8 mouse cellular contexts compared by ENCODE assay signal in genomic region chr6:120822937-120823614, GRCm38 (mm10). TPM values are rescaled to one million over a fixed set of nuclear protein-coding genes. Genes with fewer than 3 reads are reported as not detected.
DNase-seq lines count a peak whose midpoint lies in the region; ATAC-seq lines count a peak whose summit lies in the region.

No protein-coding gene starts in this region.

- no peak overlapping the region for H3K9ac ChIP-seq in forebrain, embryonic 11.5 days (ENCODE audit: low read length)
- no peak overlapping the region for H3K9ac ChIP-seq in kidney, embryonic 15.5 days
- H3K9ac ChIP-seq in midbrain, embryonic 11.5 days (ENCODE audit: low read length): no peak overlapping the region

- H3K27ac ChIP-seq in forebrain, embryonic 11.5 days (ENCODE audit: low read depth, low read length): no peak overlapping the region
- H3K27ac ChIP-seq in kidney, embryonic 15.5 days: peak overlapping the region; percentile 66
- H3K27ac ChIP-seq in midbrain, embryonic 11.5 days (ENCODE audit: low read depth, low read length): no peak overlapping the region

- peak overlapping the region; percentile 72; the same call in 1 of the 2 replicates for H3K4me2 ChIP-seq in forebrain, embryonic 11.5 days (ENCODE audit: low read depth, low read length, severe bottlenecking)
- peak overlapping the region; percentile 62 for H3K4me2 ChIP-seq in kidney, embryonic 15.5 days
- peak overlapping the region; percentile 30; the same call in 1 of the 2 replicates for H3K4me2 ChIP-seq in midbrain, embryonic 11.5 days

- 74% methylated on average over 10 of the region's 10 CpGs for WGBS in forebrain, embryonic 11.5 days
- 69% methylated on average over 10 of the region's 10 CpGs for WGBS in kidney, embryonic 15.5 days
- WGBS in midbrain, embryonic 11.5 days: 78% methylated on average over 10 of the region's 10 CpGs

- H3K4me3 ChIP-seq in forebrain, embryonic 11.5 days (ENCODE audit: low read depth, low read length): no peak overlapping the region
- peak overlapping the region; percentile 80 for H3K4me3 ChIP-seq in kidney, embryonic 15.5 days (replicated peaks)
- H3K4me3 ChIP-seq in midbrain, embryonic 11.5 days (ENCODE audit: low read depth, low read length): peak overlapping the region; percentile 68; the same call in 1 of the 2 replicates

- no peaks in the 10 kb centered on the region for H3K9me3 ChIP-seq in forebrain, embryonic 11.5 days (ENCODE audit: control insufficient read depth, low read length)
- H3K9me3 ChIP-seq in kidney, embryonic 15.5 days (replicated peaks): no peaks in the 10 kb centered on the region
- H3K9me3 ChIP-seq in midbrain, embryonic 11.5 days (ENCODE audit: control insufficient read depth, low read length): no peaks in the 10 kb centered on the region

- ATAC-seq in forebrain, embryonic 11.5 days (replicated peaks; ENCODE audit: low FRiP score): peak; percentile 37; the same call in 1 of the 2 replicates
- no peak for ATAC-seq in kidney, embryonic 15.5 days (replicated peaks; ENCODE audit: low FRiP score)
- ATAC-seq in midbrain, embryonic 11.5 days (ENCODE audit: low FRiP score): no peak; the same call in 1 of the 2 replicates
- no peak for ATAC-seq in monocyte, adult 5-6 weeks (replicated peaks; ENCODE audit: insufficient number of reproducible peaks, low FRiP score, low TSS enrichment, poor library complexity, severe bottlenecking)

- peaks cover 4% of the 10 kb centered on the region; the same call in 1 of the 2 replicates for H3K4me1 ChIP-seq in forebrain, embryonic 11.5 days (replicated peaks; ENCODE audit: control insufficient read depth, insufficient read depth, low read length)
- peaks cover 21% of the 10 kb centered on the region for H3K4me1 ChIP-seq in kidney, embryonic 15.5 days
- H3K4me1 ChIP-seq in midbrain, embryonic 11.5 days (ENCODE audit: control insufficient read depth, insufficient read depth, low read length): peaks cover 7% of the 10 kb centered on the region

- peaks cover 4% of the 10 kb centered on the region; the same call in 1 of the 2 replicates for H3K36me3 ChIP-seq in forebrain, embryonic 11.5 days (ENCODE audit: control insufficient read depth, insufficient read depth, low read length)
- H3K36me3 ChIP-seq in kidney, embryonic 15.5 days: peaks cover 13% of the 10 kb centered on the region
- peaks cover 4% of the 10 kb centered on the region for H3K36me3 ChIP-seq in midbrain, embryonic 11.5 days (ENCODE audit: control insufficient read depth, insufficient read depth, low read length)

- H3K27me3 ChIP-seq in forebrain, embryonic 11.5 days (ENCODE audit: control insufficient read depth, insufficient read depth, low read length): no peaks in the 10 kb centered on the region
- peaks cover 7% of the 10 kb centered on the region; the same call in 1 of the 2 replicates for H3K27me3 ChIP-seq in kidney, embryonic 15.5 days
- no peaks in the 10 kb centered on the region for H3K27me3 ChIP-seq in midbrain, embryonic 11.5 days (ENCODE audit: control insufficient read depth, insufficient read depth, low read length)

- DNase-seq in embryo, embryonic 10.5 days (ENCODE audit: low spot score): peak; percentile 3
- no peak for DNase-seq in embryo, embryonic 9.5 days (ENCODE audit: extremely low spot score)
- peak; percentile 65 for DNase-seq in MN1 (ENCODE audit: low spot score)
- no peak for DNase-seq in forebrain, embryonic 11.5 days (ENCODE audit: low spot score)
- no peak for DNase-seq in midbrain, embryonic 11.5 days (ENCODE audit: low spot score, missing footprints)
- no peak for DNase-seq in urinary bladder, adult 2 months (ENCODE audit: low spot score)

RNA-seq across cellular contexts. Expression of gene Atp6v1e1, which starts 0.5 kb away (rescaled TPM):
- 129 TPM in 2 replicates for polyA plus RNA-seq in forebrain, embryonic 11.5 days (2014; fragmentation: Nextera tagmentation; extraction: Ambion mirVana)
- polyA plus RNA-seq in kidney, embryonic 15.5 days (2015; fragmentation: Nextera tagmentation; extraction: Ambion mirVana): 153 and 155 TPM in 2 replicates
- 162 and 163 TPM in 2 replicates for polyA plus RNA-seq in midbrain, embryonic 11.5 days (2014; fragmentation: Nextera tagmentation; extraction: Ambion mirVana)
- total RNA-seq in monocyte, adult 5-6 weeks (2017): 188 to 275 TPM (median 228 TPM) in 3 replicates
- 152 and 157 TPM in 2 replicates for polyA plus RNA-seq in urinary bladder, adult 2 months (2012; rRNA removed)

RNA-seq across cellular contexts. Expression of gene Bcl2l13, which starts 12.9 kb away (rescaled TPM):
- polyA plus RNA-seq in forebrain, embryonic 11.5 days (2014; fragmentation: Nextera tagmentation; extraction: Ambion mirVana): 46.4 and 49.8 TPM in 2 replicates
- 33.6 and 36.5 TPM in 2 replicates for polyA plus RNA-seq in kidney, embryonic 15.5 days (2015; fragmentation: Nextera tagmentation; extraction: Ambion mirVana)
- 40.9 and 45.6 TPM in 2 replicates for polyA plus RNA-seq in midbrain, embryonic 11.5 days (2014; fragmentation: Nextera tagmentation; extraction: Ambion mirVana)
- total RNA-seq in monocyte, adult 5-6 weeks (2017): 14.5 to 17.4 TPM (median 16.4 TPM) in 3 replicates
- 14.0 and 18.9 TPM in 2 replicates for polyA plus RNA-seq in urinary bladder, adult 2 months (2012; rRNA removed)

RNA-seq across cellular contexts. Expression of gene Slc25a18, which starts 49.7 kb away (rescaled TPM):
- 0.45 and 0.47 TPM in 2 replicates for polyA plus RNA-seq in forebrain, embryonic 11.5 days (2014; fragmentation: Nextera tagmentation; extraction: Ambion mirVana)
- polyA plus RNA-seq in kidney, embryonic 15.5 days (2015; fragmentation: Nextera tagmentation; extraction: Ambion mirVana): 0.13 TPM in 1 of 2 replicates, not detected in the other
- 0.90 and 1.4 TPM in 2 replicates for polyA plus RNA-seq in midbrain, embryonic 11.5 days (2014; fragmentation: Nextera tagmentation; extraction: Ambion mirVana)
- 0.57 to 0.87 TPM in 2 of 3 replicates, not detected in the other for total RNA-seq in monocyte, adult 5-6 weeks (2017)
- polyA plus RNA-seq in urinary bladder, adult 2 months (2012; rRNA removed): 0.06 TPM in 1 of 2 replicates, not detected in the other

Comparison
In these comparisons a context has a peak if more than half of its experiments do, and no peak if none do; other contexts are left out.
1. DNase-seq: peak in embryo, embryonic 10.5 days (single experiment) and MN1 (single experiment); none in embryo, embryonic 9.5 days (single experiment), forebrain, embryonic 11.5 days (single experiment), midbrain, embryonic 11.5 days (single experiment) and urinary bladder, adult 2 months (single experiment).
2. Peak in every context shown above with its lines, with median percentiles within 50 percentile points of each other: H3K4me2 ChIP-seq.